Mouse (Mus musculus) embryo, embryonic 10 days (tissue): ENCODE results near the gene Ppp1r14a.

Source experiments
- DNase-seq: peaks from one replicate; pipeline ENCODE4 v3.0.0-alpha.2; 2015; ENCODE audit warnings: low spot score

The Ppp1r14a gene

DNA sequence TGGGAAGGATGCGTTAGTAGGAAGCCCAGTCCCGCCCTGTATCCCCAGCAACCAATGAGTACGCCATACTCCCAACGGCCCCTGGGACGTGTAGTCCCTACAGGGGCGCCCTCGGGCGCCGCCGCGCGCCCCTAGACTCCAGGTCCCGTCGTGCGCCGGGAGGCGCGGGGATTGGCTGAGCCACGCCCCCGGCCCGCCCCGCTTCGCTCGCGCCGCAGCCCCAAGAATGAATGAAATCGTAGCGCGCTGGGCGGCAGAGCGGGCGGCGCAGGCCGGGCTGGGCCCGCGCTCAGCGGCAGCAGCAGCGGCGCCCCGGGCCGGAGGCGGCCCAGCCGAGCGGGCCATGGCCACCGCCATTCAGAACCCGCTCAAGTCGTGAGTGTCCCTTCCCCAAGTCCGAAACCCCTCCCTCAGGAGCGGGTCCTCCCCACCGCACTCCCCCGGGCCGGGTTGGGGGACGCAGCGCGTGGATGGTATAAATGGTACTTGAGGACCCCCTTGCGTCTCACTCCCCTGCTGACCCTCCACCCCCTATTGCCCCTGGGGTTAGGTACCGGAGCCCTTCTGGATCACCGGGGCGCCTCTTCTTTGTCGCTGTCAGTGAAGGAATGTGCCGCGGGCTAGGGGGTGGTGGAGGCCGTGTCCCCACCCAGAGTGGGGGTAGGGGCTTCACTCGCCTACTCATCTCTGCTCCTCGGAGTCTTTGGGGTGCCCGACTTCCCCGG is 14.8 kb downstream of the Ppp1r14a start, which contains the start of gene Dpf1:
TSS of gene Dpf1 (plus strand) at position 214 of the 725 bp plus-strand sequence.
- peak; percentile 90 for DNase-seq

DNA sequence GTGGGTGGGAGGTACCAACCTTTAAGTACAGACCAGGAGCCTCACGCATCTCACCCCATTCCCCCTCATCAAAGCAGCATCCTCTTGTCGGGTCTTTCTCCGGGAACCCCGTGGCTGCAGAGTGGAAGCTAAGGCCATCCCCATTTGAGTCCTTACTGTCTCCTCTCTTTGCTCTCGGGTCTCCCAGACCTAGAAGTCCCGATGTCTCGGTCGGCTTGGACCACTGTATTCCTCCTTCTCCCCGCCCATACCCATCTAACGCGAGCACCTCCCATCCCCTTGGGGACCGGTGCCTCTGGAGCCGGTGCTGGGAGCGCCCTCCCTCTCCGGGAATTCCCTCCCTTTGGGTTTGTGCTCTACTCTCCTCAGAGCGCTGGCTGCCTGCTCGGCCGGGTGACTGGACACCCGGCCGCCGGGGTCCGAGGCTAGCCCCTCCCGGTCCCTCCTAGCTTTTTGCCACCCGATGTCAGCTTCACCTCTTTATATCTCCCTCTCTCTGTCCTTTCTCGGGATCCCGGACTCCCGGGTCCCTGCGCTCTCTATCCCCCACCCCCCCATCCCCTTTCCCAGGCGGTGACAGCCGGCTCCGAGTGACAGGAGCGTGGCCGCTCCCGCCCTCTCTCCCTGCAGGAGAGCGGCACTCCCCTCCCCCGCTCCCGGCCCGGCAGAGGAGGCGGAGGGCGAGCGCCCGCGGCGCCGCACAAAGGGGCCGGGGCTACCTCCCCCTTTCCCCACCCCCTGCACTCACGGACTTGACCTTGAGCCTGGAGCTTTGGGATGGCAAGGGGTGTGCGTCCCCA is 15.6 kb downstream of the Ppp1r14a start:
- DNase-seq = no peak

DNA sequence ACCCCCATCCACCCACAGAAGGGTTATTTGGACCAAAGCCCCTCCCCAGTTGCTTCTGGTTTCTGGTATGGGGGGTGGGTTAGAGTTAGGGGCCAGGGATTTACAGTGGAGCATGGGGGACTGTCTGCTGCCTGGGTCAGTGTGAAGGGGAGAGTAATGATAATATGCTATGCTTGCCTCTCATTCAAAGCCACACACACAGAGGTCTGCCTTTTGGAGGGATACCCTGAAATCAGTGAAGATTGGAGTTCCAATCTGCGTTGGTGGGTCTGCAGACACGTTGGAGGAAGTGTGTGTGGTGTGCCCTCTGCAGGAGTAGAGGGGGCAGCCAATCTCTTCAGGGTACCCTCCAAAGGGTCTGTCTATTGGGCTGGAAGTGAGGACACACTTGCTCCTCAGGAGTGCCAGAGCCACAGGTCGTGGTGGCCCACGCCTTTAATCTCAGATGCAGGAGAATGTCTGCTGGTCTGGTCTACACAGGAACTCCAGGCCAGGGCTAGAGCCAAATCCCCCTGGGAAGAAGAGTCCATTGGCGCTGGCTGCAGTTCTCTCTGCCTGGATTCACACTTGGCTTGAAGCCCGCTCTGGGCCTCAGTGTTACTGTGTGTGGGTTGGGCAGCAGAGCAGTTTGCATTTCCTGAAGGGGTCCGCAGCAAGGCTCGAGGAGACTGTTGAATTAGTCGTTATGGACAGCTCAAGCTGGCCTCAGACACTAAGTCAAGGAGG is 16.3 kb downstream of the Ppp1r14a start:
- DNase-seq = no peak

DNA sequence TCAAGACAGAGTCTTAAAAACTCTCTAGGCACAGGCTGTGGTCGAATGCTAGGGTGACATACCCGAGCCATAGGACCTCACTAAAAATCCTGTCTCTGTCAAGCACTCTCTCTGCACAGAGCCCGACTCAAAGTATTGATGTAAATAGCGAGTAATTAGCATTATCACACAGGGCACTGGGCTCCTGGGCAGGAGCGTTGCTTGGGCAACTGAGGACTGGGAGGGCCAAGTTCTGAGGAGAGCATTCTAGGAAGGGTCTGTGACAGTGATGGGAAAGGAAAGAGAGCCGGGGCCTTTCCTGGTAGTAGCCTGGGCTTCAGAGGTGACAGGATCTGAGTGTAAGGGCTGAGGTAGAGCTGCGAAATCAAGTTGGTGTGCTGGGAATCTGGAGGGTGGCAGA is 17.0 kb downstream of the Ppp1r14a start:
- no peak for DNase-seq

DNA sequence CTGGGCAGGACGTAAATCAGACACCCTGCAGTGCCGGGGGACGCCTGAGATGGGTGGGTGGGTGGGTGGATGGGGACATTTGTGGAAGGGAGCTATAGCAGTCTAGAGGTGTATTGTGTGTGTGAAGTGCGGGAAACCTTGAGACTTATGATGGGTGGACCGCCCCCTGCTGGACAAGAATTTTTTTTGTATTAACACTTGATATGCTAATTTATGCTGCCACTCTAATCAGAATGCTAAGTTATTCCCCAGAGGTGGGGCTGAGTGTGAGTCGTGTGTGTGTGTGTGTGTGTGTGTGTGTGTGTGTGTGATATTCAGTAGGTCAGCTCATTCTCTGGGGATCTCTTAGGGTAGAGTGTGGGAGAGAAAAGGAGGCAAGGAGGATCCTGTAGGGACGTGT is 17.5 kb downstream of the Ppp1r14a start:
- DNase-seq = peak; percentile 74

DNA sequence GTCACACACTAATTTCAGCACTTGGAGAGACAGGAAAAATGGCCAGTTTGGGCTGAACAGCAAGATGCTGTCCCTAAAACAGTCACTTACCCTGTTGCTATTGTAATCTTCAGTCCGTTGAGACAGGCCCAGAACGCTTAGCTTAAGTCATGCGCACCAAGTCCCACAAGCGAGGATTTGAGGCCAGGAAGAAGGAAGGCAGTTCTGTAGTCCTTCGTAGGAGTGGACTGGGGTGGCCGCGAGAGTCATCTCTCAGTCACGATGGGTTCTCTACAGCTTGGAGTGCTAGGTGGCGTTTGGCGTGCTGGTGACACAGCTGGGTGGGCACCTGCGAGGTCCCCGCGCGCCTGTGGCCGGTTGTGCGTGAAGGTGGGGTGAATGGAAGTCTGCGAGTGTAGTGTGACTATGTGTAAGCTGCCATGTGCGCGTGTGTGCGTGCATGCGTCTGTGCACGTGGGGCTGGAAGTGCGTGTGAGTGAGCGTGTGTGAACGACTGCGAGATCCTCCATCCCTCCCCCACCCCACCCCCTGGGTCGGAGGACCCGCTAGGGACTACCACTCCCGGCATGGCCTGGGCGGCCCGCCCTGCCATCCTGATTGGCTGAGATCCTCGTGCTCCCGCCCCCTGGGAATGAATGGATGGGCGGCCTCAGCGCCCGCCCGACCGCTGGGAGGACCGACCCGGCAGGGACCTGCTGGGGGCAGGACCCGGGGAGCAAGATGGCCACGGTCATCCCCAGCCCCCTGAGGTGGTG is 18.4 kb downstream of the Ppp1r14a start:
- DNase-seq = peak; percentile 94

DNA sequence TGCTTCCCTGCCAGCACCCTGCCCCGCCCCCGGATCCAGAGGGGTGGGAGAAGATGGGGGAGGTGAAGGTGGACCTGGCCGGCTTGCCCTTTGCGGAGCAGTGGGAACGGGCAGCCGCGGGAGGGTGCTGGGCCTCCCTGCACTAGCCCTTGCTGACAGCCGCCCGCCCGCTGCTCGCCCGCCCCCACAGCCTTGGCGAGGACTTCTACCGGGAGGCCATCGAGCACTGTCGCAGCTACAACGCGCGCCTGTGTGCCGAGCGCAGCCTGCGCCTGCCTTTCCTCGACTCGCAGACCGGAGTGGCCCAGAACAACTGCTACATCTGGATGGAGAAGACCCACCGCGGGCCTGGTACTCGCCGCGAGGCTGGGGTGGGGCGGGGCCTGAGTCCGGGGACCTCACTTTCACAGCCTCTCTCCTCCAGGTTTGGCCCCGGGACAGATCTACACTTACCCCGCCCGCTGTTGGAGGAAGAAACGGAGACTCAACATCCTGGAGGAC is 20.2 kb downstream of the Ppp1r14a start:
- peak; percentile 48 for DNase-seq

DNA sequence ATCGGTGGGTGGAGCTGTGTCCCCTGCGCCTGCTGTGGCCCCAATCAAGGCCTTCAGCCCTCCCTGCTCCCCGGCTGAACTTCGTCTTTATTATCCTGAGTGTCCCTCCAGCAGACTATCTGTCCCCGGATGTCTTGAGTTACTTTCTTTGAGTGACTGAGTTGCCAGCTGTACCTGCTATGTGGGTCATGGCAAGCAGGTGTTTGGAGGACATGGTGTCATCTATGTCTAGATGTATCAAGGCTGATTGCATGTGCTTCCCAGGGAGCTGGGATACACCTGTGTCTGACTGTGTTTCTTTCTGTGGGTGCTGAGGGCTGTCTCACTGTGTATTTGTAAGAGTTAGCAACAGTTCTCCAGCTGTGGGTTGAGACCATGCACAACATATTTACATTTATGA is 20.6 kb downstream of the Ppp1r14a start:
- DNase-seq = no peak

DNA sequence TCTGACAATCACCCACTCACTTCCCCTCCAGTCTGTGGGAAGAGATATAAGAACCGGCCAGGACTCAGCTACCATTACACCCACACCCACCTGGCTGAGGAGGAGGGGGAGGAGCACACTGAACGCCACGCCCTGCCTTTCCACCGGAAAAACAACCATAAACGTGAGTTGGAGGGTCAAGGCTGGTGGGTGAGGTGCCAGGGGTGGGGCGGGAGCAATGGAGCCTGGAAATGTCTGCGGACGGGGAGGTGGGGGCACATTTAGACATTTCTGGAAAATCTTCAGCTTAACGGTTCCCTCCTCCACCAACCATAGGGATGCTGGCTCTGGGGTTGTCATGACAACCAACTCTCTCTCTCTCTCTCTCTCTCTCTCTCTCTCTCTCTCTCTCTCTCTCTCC is 23.9 kb downstream of the Ppp1r14a start:
- DNase-seq = no peak

DNA sequence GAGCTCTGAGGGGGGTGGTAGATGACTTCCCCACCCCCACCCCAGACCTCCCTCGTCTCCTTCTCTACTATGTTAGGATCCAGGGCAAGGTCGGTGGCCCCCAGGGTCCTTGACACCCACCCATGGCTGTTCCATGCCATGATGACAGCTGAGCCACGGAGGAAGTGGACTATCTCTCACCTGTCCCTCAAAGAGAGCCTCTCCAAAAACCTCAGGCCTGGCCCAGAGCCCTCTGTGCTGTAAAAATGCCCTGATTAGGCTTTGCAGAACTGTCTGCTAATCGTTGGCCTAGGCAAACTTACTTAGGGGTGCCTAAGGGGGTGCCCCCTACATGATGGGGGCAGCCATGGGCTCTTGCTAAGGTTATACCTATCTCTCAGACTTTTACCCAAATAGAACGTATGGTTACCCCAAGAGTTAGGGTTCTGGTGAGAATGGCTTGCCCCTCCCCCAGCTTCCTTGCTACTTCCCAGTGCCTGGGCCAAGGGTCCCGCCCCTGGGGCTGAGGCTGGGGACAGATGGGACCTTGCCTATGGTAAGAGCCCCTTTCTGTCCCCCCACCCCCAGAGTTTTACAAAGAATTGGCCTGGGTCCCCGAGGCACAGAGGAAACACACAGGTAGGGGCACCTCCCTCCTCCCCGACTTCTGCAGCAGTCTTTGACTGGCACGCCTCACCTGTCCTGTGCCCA is 24.6 kb downstream of the Ppp1r14a start:
- no peak for DNase-seq

DNA sequence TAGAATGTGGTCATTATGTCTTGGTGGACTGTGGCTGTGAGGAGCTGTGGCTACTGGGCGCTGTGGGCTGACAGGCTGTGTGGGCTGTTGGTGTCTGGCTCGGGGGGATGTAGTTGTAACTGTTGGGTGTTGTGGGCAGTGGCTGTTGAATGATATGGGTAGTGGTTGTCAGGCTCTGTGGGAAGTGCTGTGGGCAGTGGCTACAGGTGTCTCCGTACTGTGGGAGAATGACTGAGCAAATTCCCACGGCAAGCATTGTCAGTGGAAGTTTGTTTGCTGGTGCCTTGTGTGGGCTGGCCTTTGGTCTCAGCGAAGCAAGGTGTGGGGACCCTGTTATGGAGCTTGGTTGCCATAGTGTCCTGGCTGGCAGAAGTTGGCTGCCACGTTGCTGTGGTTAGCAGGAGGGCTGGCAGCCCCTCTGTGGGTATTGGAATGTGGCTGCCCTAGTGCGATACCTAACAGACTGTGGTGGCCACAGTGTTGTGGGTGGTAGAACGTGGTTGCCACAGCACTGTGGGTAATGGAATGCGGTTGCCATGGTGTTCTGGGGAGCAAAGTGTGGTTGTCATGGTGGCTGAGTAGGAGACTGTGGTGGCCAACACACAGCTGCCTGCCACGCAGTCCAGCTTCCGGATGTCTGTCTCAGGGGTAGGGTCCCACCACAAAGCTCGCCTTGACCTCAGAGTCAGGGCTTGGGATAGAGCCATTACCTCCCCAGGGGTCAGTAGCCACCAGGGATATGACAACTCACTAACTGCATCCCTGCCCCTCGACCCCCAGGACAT is 25.9 kb downstream of the Ppp1r14a start:
- DNase-seq = peak; percentile 65

DNA sequence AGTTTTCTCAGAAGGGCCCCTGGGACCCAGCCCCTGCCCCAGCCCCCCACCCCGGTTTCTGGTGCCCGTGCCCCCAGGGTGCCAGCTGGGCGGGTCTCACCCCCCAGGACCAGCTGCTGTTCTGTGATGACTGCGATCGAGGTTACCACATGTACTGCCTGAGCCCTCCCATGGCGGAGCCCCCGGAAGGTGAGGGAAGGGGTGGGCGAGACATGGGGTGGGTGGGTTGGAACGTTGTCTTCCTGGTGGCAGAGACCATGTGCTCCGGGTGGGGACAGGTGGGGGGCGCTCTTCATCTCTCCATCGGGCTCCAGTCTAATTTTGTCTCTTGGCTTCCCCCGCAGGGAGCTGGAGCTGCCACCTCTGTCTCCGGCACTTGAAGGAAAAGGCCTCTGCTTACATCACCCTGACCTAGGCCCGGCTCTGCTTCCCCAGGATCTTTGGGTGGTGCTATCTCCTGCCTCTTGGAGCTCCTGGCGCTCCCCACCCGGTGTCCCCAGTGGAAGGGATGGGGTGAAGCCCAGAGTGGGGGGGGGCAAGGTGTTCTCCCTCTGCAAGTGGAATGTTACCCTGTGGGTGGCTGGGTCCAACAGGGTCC is 27.1 kb downstream of the Ppp1r14a start:
- no peak for DNase-seq

DNA sequence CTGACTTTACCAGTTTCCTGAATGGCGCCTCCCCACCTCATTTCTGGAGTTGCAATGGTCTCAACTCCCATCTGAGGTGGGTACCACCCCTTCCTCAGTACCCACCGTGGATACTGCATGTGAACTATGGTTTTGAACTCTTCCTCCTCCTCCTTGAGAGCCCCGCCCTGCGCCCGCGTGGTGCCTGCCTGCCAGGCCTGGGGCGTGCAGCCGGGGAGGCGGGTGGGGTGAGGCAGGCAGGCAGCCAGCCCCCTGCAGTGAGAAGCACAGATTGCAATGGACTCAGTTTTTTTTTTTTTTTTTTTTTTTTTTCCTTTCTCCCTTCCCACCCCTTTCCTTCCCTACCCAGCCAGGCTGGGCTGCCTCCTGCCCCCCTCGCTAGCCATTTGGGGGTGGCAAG is 27.9 kb downstream of the Ppp1r14a start:
- DNase-seq = peak; percentile 70

DNA sequence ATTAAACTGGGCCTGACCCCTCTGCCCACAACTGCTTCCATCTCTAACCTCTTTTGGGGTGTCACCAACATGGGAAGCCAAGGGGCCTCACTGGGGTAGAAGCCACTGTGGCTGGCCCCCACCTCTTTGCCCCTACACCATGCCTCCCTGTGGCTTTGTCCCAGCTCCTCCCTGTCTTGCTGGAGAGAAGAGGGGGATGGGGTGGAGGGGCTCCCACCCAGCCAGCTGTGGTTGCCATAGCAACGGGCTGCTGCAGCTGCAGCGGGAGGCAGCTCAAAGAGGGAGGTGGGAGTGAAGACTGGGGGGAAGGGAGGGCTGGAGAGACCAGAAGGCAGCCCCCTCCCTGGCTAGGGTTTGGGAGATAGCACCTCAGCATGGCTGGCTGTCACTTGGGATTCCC is 28.4 kb downstream of the Ppp1r14a start:
- peak; percentile 93 for DNase-seq

DNA sequence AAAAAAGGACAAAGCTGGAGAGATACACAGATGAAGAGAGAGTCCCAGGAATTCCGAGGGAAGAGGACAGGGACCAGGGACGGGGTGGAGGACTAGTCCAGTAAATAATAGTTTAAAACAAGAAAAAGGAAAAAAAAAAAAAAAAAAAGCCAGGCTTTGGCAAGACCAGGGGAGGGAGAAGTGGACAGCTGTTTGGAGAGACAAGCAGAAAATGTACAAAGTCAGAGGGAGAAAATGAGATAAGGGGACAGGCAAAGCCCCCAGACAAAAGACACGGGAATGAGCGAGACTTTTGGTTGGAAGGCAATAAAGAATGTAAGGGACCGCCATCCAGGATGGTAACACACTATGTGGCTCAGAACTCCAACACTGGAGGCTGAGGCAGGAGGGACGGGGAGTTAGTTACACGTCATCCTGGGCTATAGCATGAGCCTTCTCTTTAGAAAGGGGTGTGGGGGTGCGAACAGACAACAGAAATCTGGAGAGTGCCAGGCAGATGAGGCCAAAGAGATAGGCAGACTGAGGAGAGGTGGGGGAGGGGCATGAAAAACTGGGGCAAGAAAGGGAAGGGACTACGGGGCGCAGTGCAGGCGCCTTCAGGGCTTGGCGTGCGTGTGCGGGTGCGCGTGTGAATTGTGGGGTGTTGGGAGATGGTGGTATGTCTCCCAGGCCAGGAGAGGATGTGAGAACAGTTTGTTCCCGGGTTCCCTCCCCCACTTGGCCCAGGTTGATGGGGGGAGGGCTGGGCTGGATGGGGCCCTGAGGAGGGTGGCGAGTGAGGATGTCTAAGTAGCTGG is 29.2 kb downstream of the Ppp1r14a start:
- no peak for DNase-seq

DNA sequence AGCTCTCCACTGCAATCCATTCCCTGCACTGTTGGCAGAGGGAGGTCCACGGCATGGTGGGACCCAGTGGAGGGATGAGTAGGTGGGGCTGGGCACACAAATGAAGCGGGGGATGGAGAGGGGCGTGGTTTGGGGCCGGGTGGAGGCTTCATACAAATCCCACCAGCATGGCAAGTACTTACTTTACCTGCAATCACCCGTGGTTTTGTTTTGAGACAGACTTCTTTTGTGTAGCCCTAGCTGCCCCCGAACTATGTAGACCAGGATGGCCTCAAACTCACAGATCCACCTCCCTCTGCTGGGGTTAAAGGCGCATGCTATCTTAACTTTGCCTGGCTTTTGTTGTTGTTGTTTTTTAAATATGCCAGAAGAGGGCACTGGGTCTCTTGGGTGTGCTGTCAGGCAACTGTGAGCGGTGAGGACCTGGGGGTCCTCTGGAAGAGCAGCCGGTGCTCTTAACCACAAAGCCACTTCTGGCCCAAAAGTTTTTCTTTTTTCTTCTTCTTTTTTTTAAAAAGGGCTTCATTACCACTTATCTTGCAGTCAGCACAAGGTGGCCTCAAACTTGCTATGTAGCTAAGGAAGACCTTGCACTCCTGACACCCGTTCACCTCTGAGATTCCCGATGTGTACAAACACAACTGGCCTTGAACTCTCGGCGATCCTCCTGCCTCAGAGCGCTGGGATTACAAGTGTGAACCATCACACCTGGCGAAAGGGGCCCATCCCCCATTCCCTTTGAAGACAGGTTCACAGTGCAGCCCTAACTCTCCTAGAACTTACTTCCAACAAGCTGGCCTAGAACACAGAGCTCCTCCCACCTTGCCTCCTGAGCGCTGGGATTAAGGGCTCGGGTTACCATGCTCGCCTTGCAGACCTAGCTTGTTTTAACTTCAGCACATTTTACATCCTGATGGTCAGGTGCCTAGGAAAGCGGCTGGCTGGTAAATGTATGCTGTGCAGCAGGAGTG is 30.5 kb downstream of the Ppp1r14a start:
- peak; percentile 71 for DNase-seq

DNA sequence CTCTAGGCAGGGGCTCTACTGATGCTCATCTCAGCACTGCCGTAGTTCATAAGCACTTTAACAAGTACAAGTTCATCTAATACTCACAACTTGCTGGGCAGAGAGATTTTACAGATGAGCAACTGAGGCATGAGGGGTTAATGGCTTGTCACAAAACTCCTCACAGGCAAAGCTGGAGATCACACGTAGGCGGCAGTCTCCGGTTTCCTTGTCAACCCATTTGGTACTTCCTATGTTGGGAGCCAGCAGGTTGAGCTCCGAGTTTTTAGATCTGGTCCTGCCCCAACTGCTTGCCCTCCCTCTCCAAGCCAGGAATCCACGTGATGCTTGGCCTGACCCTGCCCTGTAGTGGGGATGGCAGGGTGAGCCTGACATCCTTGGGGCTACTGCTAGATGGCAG is 38.0 kb downstream of the Ppp1r14a start:
- no peak for DNase-seq

DNA sequence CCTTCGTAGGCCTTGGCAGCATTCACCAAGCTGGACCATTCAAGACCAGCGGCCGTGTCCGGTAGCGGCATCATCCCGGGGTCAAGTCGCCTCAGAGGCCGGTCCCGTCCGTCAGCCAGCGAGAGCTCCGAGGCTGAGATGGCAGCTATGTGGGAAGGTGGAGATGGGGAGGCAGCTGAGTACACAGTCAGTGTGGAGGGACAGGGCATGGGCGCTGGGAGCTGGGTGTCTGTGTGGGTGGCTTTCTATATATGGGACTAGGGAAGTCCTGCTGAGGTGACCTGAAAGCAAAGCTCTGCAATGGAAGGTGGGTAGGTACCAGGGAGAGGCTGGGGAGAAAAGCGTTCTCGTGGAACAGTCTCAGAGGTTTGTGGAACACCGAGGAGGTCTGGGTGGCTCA is 39.9 kb downstream of the Ppp1r14a start:
- no peak for DNase-seq
